Mouse (Mus musculus): Measurements from ENCODE around the gene Tgm7. TPM values are rescaled to one million over a fixed set of nuclear protein-coding genes. Genes with fewer than 3 reads are reported as not detected.

Gene Tgm7
- polyA plus RNA-seq, 1 experiment: not detected

DNA sequence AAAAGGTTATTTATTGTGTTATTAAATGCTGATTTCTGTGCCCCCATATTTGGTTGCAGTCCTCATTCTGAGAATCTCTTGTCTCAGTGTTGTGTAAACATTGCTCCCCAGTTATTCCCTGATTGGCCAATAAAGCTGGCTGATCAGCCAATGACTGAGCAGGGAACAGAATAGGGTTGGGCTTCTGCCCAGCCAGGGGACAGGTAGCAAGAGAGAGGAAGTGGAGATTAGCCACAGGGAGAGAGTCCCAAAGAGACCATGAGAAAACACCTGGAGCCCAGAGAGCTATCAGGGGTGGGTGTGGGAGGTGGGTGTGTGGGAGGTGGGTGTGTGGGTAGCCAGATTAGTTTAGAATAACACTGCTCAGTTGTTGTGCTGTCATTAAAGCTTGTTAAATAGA lies 3.7 kb downstream of the Tgm7 start:
- Histone ChIP-seq H3ac (ENCODE audit: control insufficient read depth, insufficient read length) (no peak overlapping the region), H3K4me3 (no peak overlapping the region), H3K4me2 (ENCODE audit: low read depth) (no peak overlapping the region), H3K79me2 (ENCODE audit: control insufficient read depth, insufficient read depth) (no peaks in the 10 kb centered on the region), H3K36me3 (ENCODE audit: control insufficient read depth, insufficient read depth) (no peaks in the 10 kb centered on the region), H3K27me3 (ENCODE audit: control insufficient read depth, insufficient read depth, insufficient read length) (peaks cover 14% of the 10 kb centered on the region)
- TF ChIP-seq POLR2A (IDR thresholded peaks at IDR 0.05; ENCODE audit: insufficient read length, low read depth): no peak
- TF ChIP-seq MAX (IDR thresholded peaks at IDR 0.05; ENCODE audit: low read depth): no peak
- TF ChIP-seq TCF12 (IDR thresholded peaks at IDR 0.05; ENCODE audit: insufficient read depth, poor library complexity, severe bottlenecking): no peak
- no peak for TF ChIP-seq CEBPB (IDR thresholded peaks at IDR 0.05; ENCODE audit: insufficient read depth, poor library complexity, severe bottlenecking)
- no peak for TF ChIP-seq MYOG (IDR thresholded peaks at IDR 0.05; ENCODE audit: control insufficient read depth in 1 of 3, insufficient read depth in 1 of 3, insufficient read length in 2 of 3, low read depth in 2 of 3)
- TF ChIP-seq SRF (IDR thresholded peaks at IDR 0.05; ENCODE audit: control insufficient read depth, insufficient read length, low read depth): no peak
- no peak for TF ChIP-seq E2F4 (IDR thresholded peaks at IDR 0.05; ENCODE audit: insufficient read depth)
- TF ChIP-seq POLR2AphosphoS2 (IDR thresholded peaks at IDR 0.05; ENCODE audit: insufficient read length, low read depth): no peak
- no peak for TF ChIP-seq MYOD1 (IDR thresholded peaks at IDR 0.05; ENCODE audit: control insufficient read depth in 1 of 3, insufficient read length in 2 of 3, low read depth in 2 of 3)
- TF ChIP-seq REST (IDR thresholded peaks at IDR 0.05; ENCODE audit: insufficient read depth, insufficient read length): no peak
- TF ChIP-seq USF1 (IDR thresholded peaks at IDR 0.05; ENCODE audit: low read depth): no peak
- TF ChIP-seq TCF3 (IDR thresholded peaks at IDR 0.05; ENCODE audit: insufficient read length, low read depth): no peak

DNA sequence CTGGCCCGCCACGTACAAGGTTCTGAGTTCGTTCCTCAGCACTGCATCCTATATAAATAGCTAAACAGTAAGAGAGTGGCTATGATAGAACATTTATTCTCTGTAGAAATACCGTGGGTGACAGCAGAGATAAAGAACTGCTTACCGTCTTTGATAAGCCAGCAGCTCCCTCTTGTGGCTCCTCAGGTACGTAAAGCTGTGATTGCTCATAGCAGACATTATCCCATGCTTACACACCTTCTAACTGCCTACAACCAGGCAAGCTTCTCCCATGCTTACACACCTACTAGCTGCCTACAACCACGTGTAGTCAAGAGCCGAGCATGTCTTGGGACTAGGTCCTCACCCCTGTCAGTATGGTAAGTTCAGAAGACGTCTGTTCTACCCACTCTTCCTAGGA lies 7.5 kb downstream of the Tgm7 start:
- peak overlapping the region; percentile 46 for H3K4me2 ChIP-seq (ENCODE audit: low read depth)
- no peaks in the 10 kb centered on the region for H3K79me2 ChIP-seq (ENCODE audit: control insufficient read depth, insufficient read depth)
- no peaks in the 10 kb centered on the region for H3K36me3 ChIP-seq (ENCODE audit: control insufficient read depth, insufficient read depth)
- H3K27me3 ChIP-seq (ENCODE audit: control insufficient read depth, insufficient read depth, insufficient read length): peaks cover 15% of the 10 kb centered on the region
- TF ChIP-seq MAX (IDR thresholded peaks at IDR 0.05; ENCODE audit: low read depth) (no peak), POLR2A (IDR thresholded peaks at IDR 0.05; ENCODE audit: insufficient read length, low read depth) (no peak), USF1 (IDR thresholded peaks at IDR 0.05; ENCODE audit: low read depth) (no peak), E2F4 (IDR thresholded peaks at IDR 0.05; ENCODE audit: insufficient read depth) (no peak), CEBPB (IDR thresholded peaks at IDR 0.05; ENCODE audit: insufficient read depth, poor library complexity, severe bottlenecking) (no peak), TCF12 (IDR thresholded peaks at IDR 0.05; ENCODE audit: insufficient read depth, poor library complexity, severe bottlenecking) (no peak), POLR2AphosphoS2 (IDR thresholded peaks at IDR 0.05; ENCODE audit: insufficient read length, low read depth) (no peak), TCF3 (IDR thresholded peaks at IDR 0.05; ENCODE audit: insufficient read length, low read depth) (no peak), MYOD1 (IDR thresholded peaks at IDR 0.05; ENCODE audit: control insufficient read depth in 1 of 3, insufficient read length in 2 of 3, low read depth in 2 of 3) (no peak), SRF (IDR thresholded peaks at IDR 0.05; ENCODE audit: control insufficient read depth, insufficient read length, low read depth) (no peak), MYOG (IDR thresholded peaks at IDR 0.05; ENCODE audit: control insufficient read depth in 1 of 3, insufficient read depth in 1 of 3, insufficient read length in 2 of 3, low read depth in 2 of 3) (no peak), REST (IDR thresholded peaks at IDR 0.05; ENCODE audit: insufficient read depth, insufficient read length) (no peak)
- no peak overlapping the region for H3K4me3 ChIP-seq
- no peak overlapping the region for H3ac ChIP-seq (ENCODE audit: control insufficient read depth, insufficient read length)

DNA sequence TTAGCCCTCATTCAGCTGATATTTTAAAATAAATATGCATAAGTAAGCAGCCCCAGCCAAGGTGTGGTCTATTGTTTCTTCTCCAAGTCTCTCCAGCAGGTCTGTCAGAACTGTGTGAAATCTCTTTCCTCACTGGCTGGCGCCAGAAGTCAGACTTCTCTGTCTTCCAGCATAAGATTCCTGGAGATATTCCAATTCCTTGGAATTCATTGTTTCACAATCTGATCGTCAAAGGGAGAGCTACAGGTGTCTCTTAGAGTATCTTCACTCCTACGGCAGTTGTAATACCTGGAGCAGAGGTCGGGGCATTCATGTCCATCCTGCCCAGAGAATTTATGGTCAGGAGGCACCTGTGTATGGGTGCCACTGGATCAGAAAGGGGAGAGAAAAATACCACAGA lies 19.8 kb downstream of the Tgm7 start:
- Histone ChIP-seq H3K27me3 (ENCODE audit: control insufficient read depth, insufficient read depth, insufficient read length) (no peaks in the 10 kb centered on the region), H3K4me3 (no peak overlapping the region), H3K36me3 (ENCODE audit: control insufficient read depth, insufficient read depth) (no peaks in the 10 kb centered on the region), H3K79me2 (ENCODE audit: control insufficient read depth, insufficient read depth) (no peaks in the 10 kb centered on the region), H3ac (ENCODE audit: control insufficient read depth, insufficient read length) (no peak overlapping the region), H3K4me2 (ENCODE audit: low read depth) (no peak overlapping the region)
- TF ChIP-seq MYOG (IDR thresholded peaks at IDR 0.05; ENCODE audit: control insufficient read depth in 1 of 3, insufficient read depth in 1 of 3, insufficient read length in 2 of 3, low read depth in 2 of 3) (no peak), E2F4 (IDR thresholded peaks at IDR 0.05; ENCODE audit: insufficient read depth) (no peak), MYOD1 (IDR thresholded peaks at IDR 0.05; ENCODE audit: control insufficient read depth in 1 of 3, insufficient read length in 2 of 3, low read depth in 2 of 3) (no peak), MAX (IDR thresholded peaks at IDR 0.05; ENCODE audit: low read depth) (no peak), SRF (IDR thresholded peaks at IDR 0.05; ENCODE audit: control insufficient read depth, insufficient read length, low read depth) (no peak)

GRCm38 (mm10) chr2:121088507-121088906 lies 21.1 kb downstream of the Tgm7 start:
- TF ChIP-seq E2F4 (IDR thresholded peaks at IDR 0.05; ENCODE audit: insufficient read depth): no peak
- no peak for TF ChIP-seq REST (IDR thresholded peaks at IDR 0.05; ENCODE audit: insufficient read depth, insufficient read length)
- no peak for TF ChIP-seq MYOD1 (IDR thresholded peaks at IDR 0.05; ENCODE audit: control insufficient read depth in 1 of 3, insufficient read length in 2 of 3, low read depth in 2 of 3)
- TF ChIP-seq POLR2A (IDR thresholded peaks at IDR 0.05; ENCODE audit: insufficient read length, low read depth): no peak
- no peak for TF ChIP-seq USF1 (IDR thresholded peaks at IDR 0.05; ENCODE audit: low read depth)
- no peak for TF ChIP-seq TCF12 (IDR thresholded peaks at IDR 0.05; ENCODE audit: insufficient read depth, poor library complexity, severe bottlenecking)
- no peak for TF ChIP-seq MAX (IDR thresholded peaks at IDR 0.05; ENCODE audit: low read depth)
- no peak for TF ChIP-seq SRF (IDR thresholded peaks at IDR 0.05; ENCODE audit: control insufficient read depth, insufficient read length, low read depth)
- no peak for TF ChIP-seq TCF3 (IDR thresholded peaks at IDR 0.05; ENCODE audit: insufficient read length, low read depth)
- no peak for TF ChIP-seq POLR2AphosphoS2 (IDR thresholded peaks at IDR 0.05; ENCODE audit: insufficient read length, low read depth)
- no peak for TF ChIP-seq CEBPB (IDR thresholded peaks at IDR 0.05; ENCODE audit: insufficient read depth, poor library complexity, severe bottlenecking)
- no peak for TF ChIP-seq MYOG (IDR thresholded peaks at IDR 0.05; ENCODE audit: control insufficient read depth in 1 of 3, insufficient read depth in 1 of 3, insufficient read length in 2 of 3, low read depth in 2 of 3)
- Histone ChIP-seq H3K27me3 (ENCODE audit: control insufficient read depth, insufficient read depth, insufficient read length) (no peaks in the 10 kb centered on the region), H3K79me2 (ENCODE audit: control insufficient read depth, insufficient read depth) (no peaks in the 10 kb centered on the region), H3K4me2 (ENCODE audit: low read depth) (no peak overlapping the region), H3ac (ENCODE audit: control insufficient read depth, insufficient read length) (no peak overlapping the region), H3K36me3 (ENCODE audit: control insufficient read depth, insufficient read depth) (no peaks in the 10 kb centered on the region), H3K4me3 (no peak overlapping the region)

All from myocyte (in vitro differentiated cells).